Mouse (Mus musculus) hindbrain, embryonic 13.5 days (tissue): ENCODE results near the gene Tnni1. TPM values are rescaled to one million over a fixed set of nuclear protein-coding genes. Genes with fewer than 3 reads are reported as not detected.
A peak's percentile ranks its signal among the peaks of the same experiment; 100 is the strongest.

ENCODE experiments used
- ATAC-seq: fragments of 200-750 bp; cut with Nextera tagmentation; 2 replicates; pipeline ENCODE4 v1.8.0; 2017; ENCODE audit warnings: moderate TSS enrichment; ENCODE audit not compliant: low FRiP score
- H3K27ac ChIP-seq: fragments of 300-500 bp; sonication (generic); 2 replicates; pipeline ENCODE4 v1.5.1; 2015; ENCODE audit warnings: inconsistent platforms, mild to moderate bottlenecking, moderate library complexity
- H3K27me3 ChIP-seq: fragments of 300-500 bp; sonication (generic); 2 replicates; pipeline ENCODE4 v1.6.1; 2015; ENCODE audit warnings: mild to moderate bottlenecking, inconsistent platforms
- H3K36me3 ChIP-seq: fragments of 300-500 bp; sonication (generic); 2 replicates; pipeline ENCODE4 v1.6.1; 2015; ENCODE audit warnings: mild to moderate bottlenecking, inconsistent platforms
- H3K4me1 ChIP-seq: fragments of 300-500 bp; sonication (generic); replicated peaks from 2 replicates; pipeline ENCODE4 v1.6.1; 2015; ENCODE audit warnings: inconsistent platforms
- H3K4me2 ChIP-seq: fragments of 300-500 bp; sonication (generic); 2 replicates; pipeline ENCODE4 v1.6.1; 2015; ENCODE audit warnings: inconsistent platforms, mild to moderate bottlenecking, moderate library complexity
- H3K4me3 ChIP-seq: fragments of 300-500 bp; sonication (generic); 2 replicates; pipeline ENCODE4 v1.5.1; 2015; ENCODE audit warnings: mild to moderate bottlenecking, inconsistent platforms
- H3K9ac ChIP-seq: fragments of 300-500 bp; sonication (generic); 2 replicates; pipeline ENCODE4 v1.6.1; 2015; ENCODE audit warnings: mild to moderate bottlenecking, inconsistent platforms
- H3K9me3 ChIP-seq: fragments of 300-500 bp; sonication (generic); 2 replicates; pipeline ENCODE4 v1.6.1; 2016; ENCODE audit warnings: inconsistent platforms
- WGBS: fragments of 180-500 bp; shearing (Covaris S2); methylation state at CpG from one replicate; pipeline ENCODE4 v1.1.7; 2015; 5-methylcytosine and 5-hydroxymethylcytosine counted together
- polyA plus RNA-seq: library from polyadenylated mRNA; unstranded; fragments of >200 nt; fragmentation: Nextera tagmentation; extraction: Ambion mirVana; gene quantifications from 2 replicates; pipeline ENCODE4 v1.2.1, GENCODE M21; 2015

Gene Tnni1
- 5.6 and 6.0 TPM in 2 replicates for polyA plus RNA-seq

GRCm38 (mm10) chr1:135778780-135779535 is at the start of gene Tnni1:
Tnni1 (plus strand) TSS chr1:135779434.
- H3K27ac ChIP-seq: no peak within 1 kb of the TSS
- H3K36me3 ChIP-seq: no peaks in the 10 kb centered on the region
- no peak within 1 kb of the TSS for H3K4me2 ChIP-seq
- no peaks in the 10 kb centered on the region for H3K9me3 ChIP-seq
- H3K27me3 ChIP-seq: 0 out of 2 replicates have a peak, but pooled peaks cover 10% of the 10 kb centered on the region
- no peak within 1 kb of the TSS for H3K4me3 ChIP-seq
- H3K4me1 ChIP-seq: peaks cover 30% of the 10 kb centered on the region
- peak; percentile 53; the same call in 1 of the 2 replicates for ATAC-seq
- H3K9ac ChIP-seq: no peak within 1 kb of the TSS
- WGBS: 29% methylated on average over 22 of the region's 22 CpGs

GRCm38 (mm10) chr1:135729821-135730220 is 49.4 kb upstream of the Tnni1 start:
- Histone ChIP-seq H3K4me3 (peak overlapping the region; percentile 46), H3K4me2 (peak overlapping the region; percentile 79), H3K9ac (no peak overlapping the region), H3K27me3 (0 out of 2 replicates have a peak, but pooled peaks cover 7% of the 10 kb centered on the region), H3K4me1 (peaks cover 57% of the 10 kb centered on the region), H3K27ac (no peak overlapping the region), H3K36me3 (no peaks in the 10 kb centered on the region), H3K9me3 (no peaks in the 10 kb centered on the region)
- ATAC-seq: no peak; the same call in 1 of the 2 replicates
- WGBS: 18% methylated on average over 4 of the region's 4 CpGs

GRCm38 (mm10) chr1:135730296-135730695 is 48.9 kb upstream of the Tnni1 start:
- no peak for ATAC-seq
- Histone ChIP-seq H3K27me3 (0 out of 2 replicates have a peak, but pooled peaks cover 7% of the 10 kb centered on the region), H3K4me1 (peaks cover 61% of the 10 kb centered on the region), H3K27ac (no peak overlapping the region), H3K4me2 (peak overlapping the region; percentile 79), H3K9ac (peak overlapping the region; percentile 46), H3K4me3 (no peak overlapping the region), H3K9me3 (no peaks in the 10 kb centered on the region), H3K36me3 (no peaks in the 10 kb centered on the region)
- 65% methylated on average over 3 of the region's 3 CpGs for WGBS

GRCm38 (mm10) chr1:135731393-135731792 is 47.8 kb upstream of the Tnni1 start:
- H3K4me1 ChIP-seq: peaks cover 65% of the 10 kb centered on the region
- no peak overlapping the region for H3K9ac ChIP-seq
- 73% methylated on average over 7 of the region's 7 CpGs for WGBS
- H3K9me3 ChIP-seq: no peaks in the 10 kb centered on the region
- H3K27me3 ChIP-seq: 0 out of 2 replicates have a peak, but pooled peaks cover 7% of the 10 kb centered on the region
- peak overlapping the region; percentile 40; the same call in 1 of the 2 replicates for H3K27ac ChIP-seq
- H3K4me3 ChIP-seq: no peak overlapping the region
- no peak for ATAC-seq
- H3K36me3 ChIP-seq: no peaks in the 10 kb centered on the region
- H3K4me2 ChIP-seq: no peak overlapping the region

- Histone ChIP-seq H3K9ac (no peak overlapping the region), H3K36me3 (no peaks in the 10 kb centered on the region), H3K4me3 (no peak overlapping the region), H3K9me3 (no peaks in the 10 kb centered on the region), H3K27ac (peak overlapping the region; percentile 40; the same call in 1 of the 2 replicates), H3K27me3 (0 out of 2 replicates have a peak, but pooled peaks cover 7% of the 10 kb centered on the region), H3K4me1 (peaks cover 65% of the 10 kb centered on the region), H3K4me2 (no peak overlapping the region)
- WGBS: 44% methylated on average over 11 of the region's 11 CpGs
- no peak for ATAC-seq
Measured at GRCm38 (mm10) chr1:135731897-135732684, 47.1 kb upstream of the Tnni1 start.

DNA sequence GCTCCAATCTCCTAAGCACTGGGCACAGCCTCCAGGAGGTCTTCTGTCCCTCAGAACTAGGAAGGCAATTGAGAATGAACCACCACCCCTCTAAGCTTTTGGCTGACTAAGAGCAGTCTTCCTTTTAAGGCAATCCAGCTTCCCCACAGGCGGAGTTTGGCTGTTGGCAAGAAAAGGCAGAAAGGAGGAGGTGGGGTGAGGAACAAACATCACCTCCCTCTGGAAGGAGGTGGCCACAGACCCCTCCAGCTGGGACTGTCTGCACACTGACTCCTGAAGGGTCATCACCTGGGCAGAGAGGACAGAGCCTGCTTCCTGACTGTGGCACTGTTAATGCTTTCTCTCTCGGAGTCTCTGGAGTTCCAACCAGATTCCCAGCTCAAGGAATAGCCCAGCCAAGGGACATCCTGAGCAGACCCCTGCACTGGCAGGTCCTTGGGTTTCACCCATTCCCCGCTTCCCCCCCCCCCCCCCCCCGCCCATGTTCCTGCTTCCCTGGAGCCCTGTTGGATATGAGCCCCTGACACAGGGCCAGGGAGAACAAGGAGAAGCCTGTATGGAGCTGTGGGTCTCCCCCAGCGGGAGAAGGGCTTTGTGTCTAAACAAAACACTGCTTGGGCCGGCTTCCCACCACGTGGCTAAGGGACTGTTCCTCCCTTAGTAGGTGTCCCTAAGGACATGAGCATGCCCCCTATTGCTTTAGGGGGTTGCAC is 44.9 kb upstream of the Tnni1 start:
- H3K36me3 ChIP-seq: no peaks in the 10 kb centered on the region
- H3K27me3 ChIP-seq: 0 out of 2 replicates have a peak, but pooled peaks cover 6% of the 10 kb centered on the region
- H3K9ac ChIP-seq: no peak overlapping the region
- no peak overlapping the region for H3K27ac ChIP-seq
- H3K9me3 ChIP-seq: no peaks in the 10 kb centered on the region
- peaks cover 62% of the 10 kb centered on the region for H3K4me1 ChIP-seq
- peak; percentile 47; the same call in 1 of the 2 replicates for ATAC-seq
- no peak overlapping the region for H3K4me2 ChIP-seq
- 28% methylated on average over 5 of the region's 7 CpGs for WGBS
- H3K4me3 ChIP-seq: no peak overlapping the region

DNA sequence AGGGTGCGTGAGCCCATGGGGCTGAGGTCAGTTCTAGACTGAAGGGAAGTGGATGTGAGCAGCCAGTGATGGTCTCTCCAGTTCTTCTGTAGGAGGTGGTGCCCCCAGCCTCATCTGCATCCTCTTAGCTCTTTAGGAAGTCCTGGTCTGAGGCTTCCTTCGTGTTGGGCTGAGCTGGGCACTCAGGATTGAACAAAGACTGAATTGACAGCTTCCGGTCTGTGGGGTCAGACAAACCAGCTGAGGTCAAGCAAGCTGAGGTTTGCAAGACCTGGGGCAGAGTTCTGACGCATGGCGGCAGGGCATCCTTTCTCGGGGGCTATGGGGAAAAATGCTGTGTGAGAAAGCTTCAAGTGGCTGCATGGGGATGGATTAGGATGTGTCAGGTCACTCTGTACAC is 43.8 kb upstream of the Tnni1 start:
- Histone ChIP-seq H3K4me3 (no peak overlapping the region), H3K4me1 (peaks cover 60% of the 10 kb centered on the region), H3K4me2 (no peak overlapping the region), H3K27me3 (no peaks in the 10 kb centered on the region), H3K9me3 (no peaks in the 10 kb centered on the region), H3K9ac (no peak overlapping the region), H3K27ac (no peak overlapping the region), H3K36me3 (no peaks in the 10 kb centered on the region)
- ATAC-seq: no peak
- WGBS: 27% methylated on average over 6 of the region's 6 CpGs

- WGBS: 94% methylated on average over 7 of the region's 7 CpGs
- ATAC-seq: no peak
Measured at GRCm38 (mm10) chr1:135744987-135745386, 34.2 kb upstream of the Tnni1 start.

DNA sequence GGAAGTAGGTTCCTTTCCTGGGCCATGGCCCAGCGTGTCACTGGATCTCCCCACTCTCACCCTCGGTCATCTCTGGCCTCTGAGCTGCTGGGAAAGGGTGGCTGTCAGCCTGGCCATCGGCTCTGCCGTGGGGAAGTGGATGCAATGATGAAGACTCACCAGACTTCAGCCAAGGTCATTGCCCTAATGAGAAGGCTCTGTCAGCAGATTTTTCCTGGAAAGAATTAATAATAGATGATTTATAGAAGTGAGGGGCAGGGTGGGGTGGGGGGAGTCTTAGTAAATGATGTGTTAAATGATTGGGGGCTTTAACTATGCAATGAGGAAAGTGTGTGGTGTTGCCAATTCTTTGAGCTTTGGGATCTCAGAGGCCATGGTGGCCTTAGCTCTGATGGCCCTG is 33.0 kb upstream of the Tnni1 start:
- H3K9ac ChIP-seq: no peak overlapping the region
- H3K27ac ChIP-seq: no peak overlapping the region
- peaks cover 9% of the 10 kb centered on the region for H3K36me3 ChIP-seq
- no peaks in the 10 kb centered on the region for H3K27me3 ChIP-seq
- H3K4me2 ChIP-seq: no peak overlapping the region
- peaks cover 2% of the 10 kb centered on the region for H3K4me1 ChIP-seq
- ATAC-seq: no peak
- 80% methylated on average over 4 of the region's 4 CpGs for WGBS
- no peak overlapping the region for H3K4me3 ChIP-seq
- H3K9me3 ChIP-seq: no peaks in the 10 kb centered on the region

More at GRCm38 (mm10) chr1:135744987-135745386, 34.2 kb upstream of the Tnni1 start:
- H3K36me3 ChIP-seq: peaks cover 3% of the 10 kb centered on the region; the same call in 1 of the 2 replicates
- no peak overlapping the region for H3K27ac ChIP-seq
- H3K9ac ChIP-seq: no peak overlapping the region
- H3K4me3 ChIP-seq: no peak overlapping the region
- peaks cover 10% of the 10 kb centered on the region for H3K4me1 ChIP-seq
- no peak overlapping the region for H3K4me2 ChIP-seq
- H3K27me3 ChIP-seq: no peaks in the 10 kb centered on the region
- H3K9me3 ChIP-seq: no peaks in the 10 kb centered on the region

- peaks cover 6% of the 10 kb centered on the region; the same call in 1 of the 2 replicates for H3K36me3 ChIP-seq
- no peak overlapping the region for H3K27ac ChIP-seq
- no peak overlapping the region for H3K9ac ChIP-seq
- no peaks in the 10 kb centered on the region for H3K4me1 ChIP-seq
- WGBS: 11% methylated on average over 10 of the region's 10 CpGs
- peak; percentile 97 for ATAC-seq
- H3K9me3 ChIP-seq: no peaks in the 10 kb centered on the region
- no peak overlapping the region for H3K4me3 ChIP-seq
- no peak overlapping the region for H3K4me2 ChIP-seq
- no peaks in the 10 kb centered on the region for H3K27me3 ChIP-seq
Measured at GRCm38 (mm10) chr1:135752737-135753348, 26.4 kb upstream of the Tnni1 start.

- Histone ChIP-seq H3K27me3 (no peaks in the 10 kb centered on the region), H3K9me3 (no peaks in the 10 kb centered on the region), H3K4me2 (no peak overlapping the region), H3K36me3 (peaks cover 6% of the 10 kb centered on the region; the same call in 1 of the 2 replicates), H3K4me3 (no peak overlapping the region), H3K27ac (no peak overlapping the region), H3K4me1 (no peaks in the 10 kb centered on the region), H3K9ac (no peak overlapping the region)
- WGBS: 66% methylated on average over 9 of the region's 9 CpGs
- no peak for ATAC-seq
Measured at GRCm38 (mm10) chr1:135755287-135755686, 23.9 kb upstream of the Tnni1 start.
